Mouse (Mus musculus) limb, embryonic 14.5 days (tissue): ENCODE measurements around the gene Lrpap1. TPM values are rescaled to one million over a fixed set of nuclear protein-coding genes. Genes with fewer than 3 reads are reported as not detected.

ENCODE experiments used
- ATAC-seq: fragments of 200-750 bp; cut with Nextera tagmentation; 2 replicates; pipeline ENCODE4 v1.8.0; 2017; ENCODE audit warnings: low read depth, moderate number of reproducible peaks, moderate TSS enrichment; ENCODE audit not compliant: low FRiP score
- DNase-seq: peaks from one replicate; pipeline ENCODE4 v3.0.0-alpha.2; 2015; ENCODE audit warnings: low spot score
- H3K27ac ChIP-seq: fragments of 300-500 bp; sonication (generic); replicated peaks from 2 replicates; pipeline ENCODE4 v1.5.1; 2014; ENCODE audit warnings: low read depth, mild to moderate bottlenecking, low read length, moderate library complexity, mixed read lengths
- H3K27me3 ChIP-seq: fragments of 300-500 bp; sonication (generic); 2 replicates; pipeline ENCODE4 v1.6.1; 2014; ENCODE audit warnings: low read length, mixed read lengths; ENCODE audit not compliant: control insufficient read depth, insufficient read depth
- H3K36me3 ChIP-seq: fragments of 300-500 bp; sonication (generic); 2 replicates; pipeline ENCODE4 v1.6.1; 2014; ENCODE audit warnings: mild to moderate bottlenecking, low read length, moderate library complexity, mixed read lengths; ENCODE audit not compliant: control insufficient read depth, insufficient read depth
- H3K4me1 ChIP-seq: fragments of 300-500 bp; sonication (generic); 2 replicates; pipeline ENCODE4 v1.6.1; 2014; ENCODE audit warnings: antibody characterized with exemption, low read length, mixed read lengths; ENCODE audit not compliant: control insufficient read depth, insufficient read depth
- H3K4me2 ChIP-seq: fragments of 300-500 bp; sonication (generic); replicated peaks from 2 replicates; pipeline ENCODE4 v1.6.1; 2014; ENCODE audit warnings: low read depth, mild to moderate bottlenecking, low read length, moderate library complexity; ENCODE audit not compliant: severe bottlenecking
- H3K4me3 ChIP-seq: fragments of 300-500 bp; sonication (generic); replicated peaks from 2 replicates; pipeline ENCODE4 v1.5.1; 2014; ENCODE audit warnings: low read length
- H3K9ac ChIP-seq: fragments of 300-500 bp; sonication (generic); 2 replicates; pipeline ENCODE4 v1.6.1; 2014; ENCODE audit warnings: mild to moderate bottlenecking, low read depth, low read length, moderate library complexity; ENCODE audit not compliant: severe bottlenecking
- H3K9me3 ChIP-seq: fragments of 300-500 bp; sonication (generic); 2 replicates; pipeline ENCODE4 v1.6.1; 2016; ENCODE audit warnings: low read length; ENCODE audit not compliant: control insufficient read depth
- POLR2A ChIP-seq: fragments of 200-500 bp; IDR thresholded peaks from 2 replicates; pipeline ENCODE4 v1.8.0; 2012; ENCODE audit warnings: inconsistent platforms, mild to moderate bottlenecking, moderate library complexity, borderline replicate concordance; ENCODE audit not compliant: insufficient read depth, insufficient read length; ENCODE audit errors: extremely low read depth
- WGBS: fragments of 180-500 bp; shearing (Covaris S2); extraction: QIAGEN DNeasy Blood & Tissue Kit; methylation state at CpG from one replicate; pipeline ENCODE4 v1.1.7; 2014; 5-methylcytosine and 5-hydroxymethylcytosine counted together
- polyA plus RNA-seq, 2 experiments: library from polyadenylated mRNA; depleted of rRNA in 1 of 2; stranded (reverse) in 1 of 2; unstranded in 1 of 2; fragments of >200 nt; fragmentation: Nextera tagmentation in 1 of 2; extraction: Ambion mirVana in 1 of 2; gene quantifications; 2 replicates each; pipeline versions ENCODE4 v1.2.1 to v1.2.3; 2012 to 2014

Lrpap1 gene
- polyA plus RNA-seq (2012; rRNA removed) (43.5 and 59.5 TPM in 2 replicates), polyA plus RNA-seq (2014; fragmentation: Nextera tagmentation; extraction: Ambion mirVana) (137 and 153 TPM in 2 replicates)

DNA sequence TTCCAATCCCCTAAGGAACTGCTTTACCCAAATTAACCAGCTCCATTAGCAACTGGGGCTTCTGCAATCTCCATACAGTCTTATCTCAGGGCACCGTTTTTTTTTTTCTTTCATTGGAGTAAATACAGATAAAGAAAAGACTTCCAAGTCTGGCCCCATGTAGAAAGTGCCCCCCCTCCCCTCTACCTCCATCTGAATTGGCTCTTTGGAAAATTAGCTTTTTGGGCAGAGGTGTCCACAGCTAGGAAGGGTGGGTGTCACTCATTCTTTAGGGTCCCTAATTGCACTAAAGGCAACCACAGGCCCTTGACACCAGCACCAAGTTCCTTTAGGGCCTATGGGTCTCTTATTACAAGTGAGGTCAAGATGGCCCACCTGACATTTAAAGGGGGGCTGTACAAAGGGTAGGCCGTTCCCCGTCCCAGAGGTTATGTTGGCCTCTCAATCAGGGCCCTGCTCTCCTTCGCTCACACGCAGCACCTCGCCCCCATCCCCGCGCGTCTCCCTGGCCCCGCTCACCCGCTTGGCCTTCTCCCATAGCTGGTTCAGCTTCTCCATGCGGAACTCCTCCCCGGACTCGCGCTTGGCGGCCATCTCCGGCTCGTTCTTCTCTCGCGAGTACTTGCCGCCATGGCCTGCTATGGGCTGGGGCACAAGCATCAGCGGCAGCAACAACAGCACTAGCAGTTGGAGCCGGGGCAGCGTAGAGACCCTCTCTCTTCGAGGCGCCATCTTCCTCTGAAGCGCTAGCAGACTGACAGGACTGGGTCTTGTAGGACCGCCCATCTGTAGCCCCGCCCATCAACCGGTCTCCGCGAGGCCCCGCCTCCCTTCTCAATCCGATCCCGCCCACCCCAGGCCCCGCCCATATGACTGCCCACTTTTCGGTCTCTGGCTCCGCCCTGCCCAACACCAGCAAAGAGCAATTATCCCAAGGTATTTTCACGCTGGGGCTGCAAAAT is at the start of gene Lrpap1:
Gene Lrpap1 (minus strand): TSS at position 807 of the 962 bp plus-strand sequence.
- H3K36me3 ChIP-seq: peaks cover 21% of the 10 kb centered on the region
- ATAC-seq (peak; percentile 97), DNase-seq (peak; percentile 95)
- peak; percentile 83; the same call in 1 of the 2 replicates for TF ChIP-seq POLR2A
- H3K9me3 ChIP-seq: no peaks in the 10 kb centered on the region
- no peaks in the 10 kb centered on the region for H3K27me3 ChIP-seq
- whole genome bisulfite sequencing: 1% methylated on average over 39 of the region's 39 CpGs
- H3K4me1 ChIP-seq: peaks cover 17% of the 10 kb centered on the region
- H3K9ac ChIP-seq: peak within 1 kb of the TSS; percentile 77
- H3K4me2 ChIP-seq: peak within 1 kb of the TSS; percentile 65
- H3K4me3 ChIP-seq: peak within 1 kb of the TSS; percentile 70
- H3K27ac ChIP-seq: 0 out of 2 replicates have a peak within 1 kb of the TSS, but pooled peaks have one; percentile 28

DNA sequence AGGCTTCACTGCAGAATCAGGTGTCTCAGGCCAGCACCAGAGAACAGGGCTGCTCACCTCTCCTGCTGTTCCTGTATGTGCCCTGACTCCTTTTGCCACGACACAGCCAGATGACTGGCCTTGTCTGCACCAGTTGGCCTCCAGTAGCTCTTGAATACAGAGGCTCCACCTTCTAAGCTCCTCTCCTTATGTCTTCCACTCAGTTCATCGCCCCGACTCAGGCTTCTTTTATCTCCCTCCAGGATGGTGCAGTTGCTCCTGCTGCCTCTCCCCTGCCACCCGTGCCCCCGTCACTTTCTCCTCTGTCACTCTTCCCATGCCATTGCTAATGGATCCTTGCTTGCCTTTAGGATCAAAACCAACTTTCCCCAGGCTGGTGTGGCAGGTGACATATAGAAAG is 44.4 kb upstream of the Lrpap1 start:
- no peak for DNase-seq
- no peak for TF ChIP-seq POLR2A
- no peaks in the 10 kb centered on the region for H3K36me3 ChIP-seq
- no peak overlapping the region for H3K27ac ChIP-seq
- no peaks in the 10 kb centered on the region for H3K9me3 ChIP-seq
- no peaks in the 10 kb centered on the region for H3K4me1 ChIP-seq
- H3K9ac ChIP-seq: no peak overlapping the region
- 81% methylated on average over 5 of the region's 5 CpGs for WGBS
- no peak for ATAC-seq
- H3K4me2 ChIP-seq: no peak overlapping the region
- H3K4me3 ChIP-seq: no peak overlapping the region
- H3K27me3 ChIP-seq: no peaks in the 10 kb centered on the region

DNA sequence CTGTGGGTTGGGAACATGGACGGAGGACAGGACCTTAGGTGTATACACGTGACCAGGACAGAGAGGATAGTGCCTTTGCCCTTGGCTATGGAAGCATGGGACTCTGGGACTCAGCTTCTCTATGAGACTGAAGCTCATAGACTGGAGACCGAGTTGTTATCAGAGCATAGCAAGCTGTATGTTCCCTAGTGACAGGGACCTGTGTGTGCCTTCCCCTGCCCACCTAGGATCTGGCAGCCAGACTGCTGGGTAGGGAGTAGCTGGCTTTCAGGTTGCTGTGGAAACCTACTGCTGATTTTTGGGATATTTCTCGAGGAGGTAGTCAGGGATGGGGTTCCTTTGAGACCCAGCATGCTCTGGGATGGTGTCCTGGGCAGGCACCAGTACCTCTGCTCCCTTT is 44.0 kb upstream of the Lrpap1 start:
- H3K27ac ChIP-seq: no peak overlapping the region

DNA sequence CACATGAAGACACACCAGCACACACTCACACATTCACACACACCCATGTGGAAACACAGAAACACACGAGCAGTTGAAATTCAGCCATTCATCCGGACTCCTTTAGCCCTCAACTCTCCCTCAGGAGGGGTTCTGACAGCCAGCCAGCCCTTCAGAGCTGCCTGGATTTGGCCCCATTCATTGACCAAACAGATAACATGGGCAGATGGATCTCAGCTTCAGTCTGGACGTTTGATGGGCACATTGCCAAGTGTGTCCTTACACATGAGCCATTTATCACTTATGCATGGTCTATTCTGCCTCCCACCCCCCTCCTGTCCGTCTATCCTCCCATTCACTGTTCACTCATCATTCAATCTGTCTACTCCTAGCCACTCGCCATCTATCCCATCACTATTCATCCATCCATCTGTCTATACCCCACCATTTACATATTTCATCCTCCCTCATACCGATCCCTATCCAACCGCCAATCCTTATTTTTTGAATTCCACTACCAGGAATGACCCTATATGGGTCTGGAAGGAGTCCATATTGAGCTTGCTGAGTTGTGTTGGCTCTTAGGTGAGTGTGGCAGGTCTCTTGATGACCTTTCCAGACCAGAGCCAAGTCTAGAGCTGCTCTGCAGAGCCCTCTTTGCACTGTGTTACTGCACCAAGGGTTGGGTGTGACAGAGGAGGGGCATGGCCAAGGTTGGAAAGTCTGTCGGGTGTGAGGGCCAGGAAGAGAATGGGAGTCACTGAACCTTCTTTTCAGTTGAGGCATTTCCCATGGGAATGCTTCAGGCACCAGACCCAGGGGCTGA is 42.6 kb upstream of the Lrpap1 start:
- no peaks in the 10 kb centered on the region for H3K4me1 ChIP-seq
- no peak overlapping the region for H3K4me3 ChIP-seq
- no peak for ATAC-seq
- no peak for TF ChIP-seq POLR2A
- no peak overlapping the region for H3K9ac ChIP-seq
- WGBS: 72% methylated on average over 8 of the region's 8 CpGs
- H3K27ac ChIP-seq: no peak overlapping the region
- no peaks in the 10 kb centered on the region for H3K36me3 ChIP-seq
- no peaks in the 10 kb centered on the region for H3K9me3 ChIP-seq
- no peak for DNase-seq
- no peak overlapping the region for H3K4me2 ChIP-seq
- no peaks in the 10 kb centered on the region for H3K27me3 ChIP-seq

More for the DNA sequence above, 44.0 kb upstream of the Lrpap1 start:
- Histone ChIP-seq H3K9me3 (no peaks in the 10 kb centered on the region), H3K27me3 (no peaks in the 10 kb centered on the region), H3K4me3 (no peak overlapping the region), H3K4me1 (no peaks in the 10 kb centered on the region), H3K36me3 (no peaks in the 10 kb centered on the region), H3K4me2 (no peak overlapping the region), H3K9ac (no peak overlapping the region)
- 81% methylated on average over 4 of the region's 4 CpGs for WGBS
- no peak for TF ChIP-seq POLR2A
- ATAC-seq (no peak), DNase-seq (no peak)
